Mouse (Mus musculus) hematopoietic stem cell, adult 5-6 weeks (primary cell): ENCODE measurements around the gene Stox2. TPM values are rescaled to one million over a fixed set of nuclear protein-coding genes. Genes with fewer than 3 reads are reported as not detected.

Experiments used
- ATAC-seq, 2 experiments: fragments of 125-278 bp in 1 of 2; replicated peaks in 1 of 2; 2 replicates each; pipeline ENCODE4 v1.8.0; 2016 to 2017; ENCODE audit warnings: inconsistent platforms in 2 of 2, mild to moderate bottlenecking in 2 of 2, moderate number of reproducible peaks in 2 of 2, low read depth in 1 of 2, moderate TSS enrichment in 1 of 2; ENCODE audit not compliant: low FRiP score in 2 of 2, poor library complexity in 2 of 2, severe bottlenecking in 2 of 2, insufficient read depth in 1 of 2, low TSS enrichment in 1 of 2
- total RNA-seq: library from RNA; stranded (forward); fragments of 172-1452, 232-1000 nt; gene quantifications from 2 replicates; pipeline ENCODE4 v1.2.3, GENCODE M21; 2017

Gene Stox2
- total RNA-seq, 1 experiment from 2014 or later: 0.25 TPM

GRCm38 (mm10) chr8:47412696-47413523 lies 33.3 kb downstream of the Stox2 start:
- 0 out of 4 replicates have a peak, but pooled peaks of 1 of the 2 experiments have one; percentile 9 for ATAC-seq

GRCm38 (mm10) chr8:47411994-47412695 lies 34.0 kb downstream of the Stox2 start:
- ATAC-seq: no peak

GRCm38 (mm10) chr8:47411321-47411720 lies 34.8 kb downstream of the Stox2 start:
- no peak for ATAC-seq

- ATAC-seq: no peak
Observed at GRCm38 (mm10) chr8:47409061-47409460, 37.1 kb downstream of the Stox2 start.

- no peak for ATAC-seq
Observed at GRCm38 (mm10) chr8:47404852-47405251, 41.3 kb downstream of the Stox2 start.

GRCm38 (mm10) chr8:47392927-47393326 lies 53.2 kb downstream of the Stox2 start:
- ATAC-seq: no peak

GRCm38 (mm10) chr8:47392290-47392689 lies 53.9 kb downstream of the Stox2 start:
- no peak for ATAC-seq

GRCm38 (mm10) chr8:47391844-47392243 lies 54.3 kb downstream of the Stox2 start:
- no peak for ATAC-seq

GRCm38 (mm10) chr8:47389430-47389829 lies 56.7 kb downstream of the Stox2 start:
- no peak for ATAC-seq

- no peak for ATAC-seq
Observed at GRCm38 (mm10) chr8:47388171-47388570, 58.0 kb downstream of the Stox2 start.

- no peak for ATAC-seq
Observed at GRCm38 (mm10) chr8:47385810-47386209, 60.4 kb downstream of the Stox2 start.

- ATAC-seq: no peak
Observed at GRCm38 (mm10) chr8:47384151-47384550, 62.0 kb downstream of the Stox2 start.

- ATAC-seq: no peak
Observed at GRCm38 (mm10) chr8:47383632-47384031, 62.5 kb downstream of the Stox2 start.

GRCm38 (mm10) chr8:47381216-47381615 lies 64.9 kb downstream of the Stox2 start:
- ATAC-seq: no peak

- no peak for ATAC-seq
Observed at GRCm38 (mm10) chr8:47380725-47381124, 65.4 kb downstream of the Stox2 start.

GRCm38 (mm10) chr8:47380075-47380474 lies 66.1 kb downstream of the Stox2 start:
- peak in 1 of 2 experiments; percentile 51; a peak in 1 of 4 replicates for ATAC-seq

GRCm38 (mm10) chr8:47376651-47377050 lies 69.5 kb downstream of the Stox2 start:
- no peak for ATAC-seq

GRCm38 (mm10) chr8:47373757-47374156 lies 72.4 kb downstream of the Stox2 start:
- ATAC-seq: peak in 1 of 2 experiments; percentile 8; a peak in 1 of 4 replicates
